Mouse (Mus musculus) heart, adult 18-20 months (tissue): ENCODE measurements at regions not wholly inside any gene's neighbourhood (a gene's known extent, or its start where the extent isn't known, plus 50 kb on each side); places are given as distances from the start of the nearest gene placed in this dataset.

Experiments
- DNase-seq, 2 experiments: peaks; one replicate each; pipeline ENCODE4 v3.0.0; 2021 to 2022; ENCODE audit warnings: mixed read lengths in 1 of 2

- no peak for DNase-seq
Measured at GRCm38 (mm10) chr2:123486681-123487080, 603.1 kb upstream of the Sema6d start.

- no peak for DNase-seq
Measured at GRCm38 (mm10) chr2:123506162-123506561, 583.6 kb upstream of the Sema6d start.

- no peak for DNase-seq
Measured at GRCm38 (mm10) chr2:123507095-123507494, 582.7 kb upstream of the Sema6d start.

- peak; percentile 2 to 4 for DNase-seq
Measured at GRCm38 (mm10) chr2:123528915-123529314, 560.9 kb upstream of the Sema6d start.

- no peak for DNase-seq
Measured at GRCm38 (mm10) chr2:123532946-123533791, 556.6 kb upstream of the Sema6d start.

- DNase-seq = no peak
Measured at GRCm38 (mm10) chr2:123551249-123551850, 538.4 kb upstream of the Sema6d start.

GRCm38 (mm10) chr2:123558123-123558650 lies 531.6 kb upstream of the Sema6d start:
- DNase-seq = no peak
